Mouse (Mus musculus) left cerebral cortex, postnatal 25 days (tissue): ENCODE data around the gene Wdr1. TPM values are rescaled to one million over a fixed set of nuclear protein-coding genes. Genes with fewer than 3 reads are reported as not detected.
A peak's percentile ranks its signal among the peaks of the same experiment; 100 is the strongest.
"Not testable (repeated sequence)": the region's sequence is repeated elsewhere in the genome, so short reads cannot be mapped to it uniquely, and the experiment has no call there.

ENCODE experiments used
- DNase-seq, 2 experiments: peaks; one replicate each; pipeline ENCODE4 v3.0.0; 2022; ENCODE audit warnings: low spot score in 2 of 2, mixed read lengths in 1 of 2
- intact Hi-C: fragments of 180-260 bp; cut with DNase I; formaldehyde crosslinking; loops from one replicate; pipeline ENCODE4 v1.15.1; 2025
- total RNA-seq, 2 experiments: library from RNA; stranded (reverse); gene quantifications; 2 replicates each; pipeline ENCODE4 v1.2.3; 2021

Wdr1 gene
- 100 to 1,000 TPM; 155 TPM for total RNA-seq

DNA sequence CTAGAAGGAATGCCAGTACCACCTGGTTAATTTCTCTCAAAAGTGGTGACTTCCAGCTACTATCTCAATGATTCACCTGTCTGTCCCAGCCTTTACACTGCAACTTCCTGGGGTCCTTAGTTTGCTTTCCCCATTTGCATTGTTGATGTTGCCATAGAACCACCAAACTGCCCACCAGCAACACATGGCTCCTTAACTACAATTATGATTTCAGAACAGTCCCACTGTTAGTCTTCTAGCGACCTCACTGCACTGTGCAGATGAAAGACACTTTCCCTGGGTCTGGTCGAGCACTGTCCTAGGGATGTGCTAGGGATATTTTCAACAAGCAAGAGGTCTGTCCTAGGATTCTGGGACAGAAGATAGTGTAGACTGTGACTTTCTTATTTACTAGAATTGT lies at the start of gene Wdr1:
Wdr1 (minus strand) TSS at position 101 of the 400 bp plus-strand sequence.
- intact Hi-C loops, result no loop called here

DNA sequence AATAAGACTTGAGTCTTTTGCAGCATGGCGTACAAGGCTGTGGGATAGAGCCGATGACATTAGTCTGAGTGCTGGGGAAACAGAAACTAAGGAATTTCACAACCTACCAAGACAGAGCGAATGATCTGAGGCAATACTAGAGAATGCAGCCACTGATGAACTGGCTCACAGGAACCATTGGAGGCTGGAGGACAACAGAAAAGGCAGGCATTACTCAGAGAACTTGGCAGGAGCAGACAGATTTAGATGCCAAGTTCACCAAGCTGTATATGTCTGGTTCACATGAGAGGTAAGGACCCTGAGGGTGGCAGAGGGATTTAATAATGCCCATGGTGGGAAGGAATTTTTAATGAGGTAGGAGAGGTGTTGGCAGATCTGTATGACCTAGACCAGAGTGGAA lies 48.1 kb upstream of the Wdr1 start:
- intact Hi-C loops, result no loop called here
- DNase-seq, result no peak

More for the DNA sequence above, at the start of gene Wdr1:
- no peak for DNase-seq

DNA sequence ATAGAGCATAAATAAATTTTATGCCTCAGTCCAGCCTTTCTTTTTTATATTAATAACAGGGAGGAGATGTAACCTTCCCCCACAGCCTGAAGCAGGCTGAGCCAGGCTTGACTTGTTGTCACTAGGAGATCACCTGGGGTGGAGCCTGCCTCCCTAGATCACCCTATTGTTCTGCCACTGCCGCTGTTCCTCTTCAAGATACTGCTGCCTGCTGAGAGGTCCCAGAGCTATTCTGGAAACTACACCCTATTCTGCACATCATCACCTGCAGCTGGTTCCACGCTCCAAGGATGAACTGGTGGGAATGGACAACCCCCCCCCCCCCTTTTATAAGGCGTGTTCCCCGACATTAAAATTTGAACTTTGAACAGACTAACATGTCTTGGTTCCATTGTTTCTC lies 45.2 kb upstream of the Wdr1 start:
- intact Hi-C loops, DNase-seq: not testable (repeated sequence)

DNA sequence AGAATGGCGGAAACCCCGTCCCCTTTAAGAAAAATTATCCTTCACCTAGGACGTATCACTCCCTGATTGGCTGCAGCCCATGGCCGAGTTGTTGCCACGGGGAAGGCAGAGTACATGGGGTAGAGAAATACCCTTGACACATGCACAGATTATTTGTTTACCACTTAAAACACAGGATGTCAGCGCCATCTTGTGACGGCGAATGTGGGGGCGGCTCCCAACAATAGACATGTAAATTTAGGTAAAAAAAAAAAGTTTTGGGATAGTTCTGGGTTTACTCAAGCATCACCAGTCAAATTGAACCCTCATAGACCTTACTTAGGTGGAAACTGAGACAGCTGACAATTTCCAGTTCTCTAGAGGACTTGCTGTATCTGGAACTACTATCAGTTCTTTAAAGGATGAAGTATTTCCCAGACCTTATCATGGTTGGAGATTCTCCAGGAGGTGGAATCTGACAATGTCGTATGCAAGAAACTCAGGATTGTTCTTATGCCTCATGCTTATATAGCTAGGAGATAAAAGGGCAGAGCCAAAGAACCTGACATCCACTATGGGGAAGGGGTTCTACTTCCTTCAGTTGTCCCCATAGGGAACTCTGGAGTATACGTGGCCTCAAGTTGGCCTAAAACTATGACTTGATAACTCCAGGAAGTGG lies 35.8 kb upstream of the Wdr1 start:
- intact Hi-C loops, result no loop called here
- DNase-seq, result no peak

DNA sequence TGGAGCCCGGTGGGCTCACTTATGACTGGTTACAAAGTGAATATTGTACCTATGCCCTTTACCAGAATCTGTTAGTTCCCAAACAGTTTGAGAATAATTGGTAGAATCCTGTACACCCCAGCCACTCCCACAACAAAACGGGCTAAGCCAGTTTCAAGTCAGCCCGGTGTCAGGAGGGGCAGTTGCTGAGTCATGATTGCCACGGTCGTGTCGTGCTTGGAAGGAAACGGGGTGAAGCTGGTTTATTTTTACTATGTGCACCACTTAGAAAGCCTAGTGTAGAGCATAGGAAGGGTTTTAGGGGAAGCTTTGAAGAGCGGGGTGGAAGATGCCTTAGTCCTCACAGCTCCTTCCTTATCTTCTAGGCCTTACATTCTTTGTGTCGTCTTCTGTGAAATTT lies 25.9 kb upstream of the Wdr1 start:
- no peak for DNase-seq
- intact Hi-C loops, result no loop called here

DNA sequence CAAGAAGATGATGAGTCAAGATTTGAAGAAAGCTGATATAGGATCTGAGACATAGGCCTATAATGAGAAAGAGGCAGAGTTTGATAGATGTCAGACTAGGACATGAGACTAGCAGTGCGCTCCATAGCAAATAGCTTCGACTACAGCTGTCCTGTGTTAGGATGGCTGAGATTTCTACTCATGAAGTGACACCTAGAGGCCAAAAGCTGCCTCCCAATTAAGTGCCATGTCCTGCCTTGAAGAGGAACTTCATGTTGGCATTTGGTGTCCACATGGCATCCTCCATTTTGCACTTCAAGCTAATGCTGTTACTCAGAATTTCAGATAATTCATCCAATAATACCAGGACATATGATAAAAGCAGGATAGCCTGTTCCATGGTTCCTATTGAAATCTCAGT lies 22.4 kb upstream of the Wdr1 start:
- no peak for DNase-seq
- intact Hi-C loops, result no loop called here

DNA sequence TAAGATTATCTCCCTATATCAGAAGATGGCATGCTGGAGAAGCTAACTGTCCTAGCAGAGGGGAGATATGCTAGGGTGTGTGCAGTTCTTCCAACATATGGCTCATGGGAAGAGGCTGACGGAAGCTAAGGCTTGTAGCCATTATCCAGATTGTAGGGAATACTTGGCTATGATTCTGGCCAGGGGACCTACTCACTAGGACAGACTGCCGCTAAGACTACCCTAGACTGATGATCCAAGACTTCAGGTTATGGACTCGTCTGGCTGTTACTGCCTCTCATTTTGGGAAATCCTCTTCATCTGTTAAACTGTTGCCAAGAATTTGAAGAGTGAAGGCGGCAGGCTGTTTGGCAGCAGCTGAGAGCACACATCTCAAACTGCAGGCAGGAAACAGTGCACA lies 20.0 kb upstream of the Wdr1 start:
- peak; percentile 26 to 75 for DNase-seq
- intact Hi-C loops, result no loop called here

DNA sequence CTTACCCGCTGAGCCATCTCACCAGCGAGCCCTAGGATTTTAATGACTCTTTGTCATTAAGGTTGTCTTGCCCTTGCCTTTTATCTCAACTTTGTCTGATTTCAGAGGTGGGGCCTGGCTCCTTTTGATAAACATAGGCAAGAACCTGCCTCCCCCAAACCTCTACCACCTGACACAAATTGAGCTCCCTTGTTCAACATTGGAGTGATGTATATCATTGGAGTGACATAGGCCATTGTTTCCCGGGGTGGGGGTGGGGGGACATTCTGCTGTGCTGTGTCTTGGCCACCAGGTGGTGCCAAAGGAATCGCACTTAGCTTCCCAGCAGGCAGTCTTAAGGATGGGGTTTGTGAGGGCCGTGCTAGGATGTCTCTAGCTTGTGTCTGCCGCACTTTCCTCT lies 17.7 kb upstream of the Wdr1 start:
- peak in 1 of 2 experiments; percentile 36 for DNase-seq
- intact Hi-C loops, result loop anchor here (1.0 kb wide), 2 partner anchors 41 to 52 kb away; no protein-coding TSS in a partner anchor

DNA sequence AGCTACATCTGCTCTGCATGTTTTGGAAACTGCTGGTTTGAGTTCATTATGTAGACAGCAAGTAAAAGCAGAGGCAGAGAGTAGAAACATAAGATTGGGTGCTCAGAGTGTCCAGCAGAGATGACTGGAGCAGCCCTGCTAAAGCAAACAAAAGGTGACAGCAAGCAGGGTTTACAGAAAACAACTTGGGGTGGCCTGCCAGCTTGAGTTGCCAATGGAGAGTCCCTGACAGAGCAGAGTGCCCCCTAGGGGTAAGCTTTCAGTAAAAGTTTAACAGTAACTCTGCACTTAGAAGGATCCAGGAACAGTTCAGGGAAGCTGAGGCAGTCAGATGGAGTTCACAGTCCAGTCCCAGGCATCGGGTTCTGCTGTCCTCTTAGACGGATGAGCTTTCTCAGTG lies 7.9 kb upstream of the Wdr1 start:
- DNase-seq, result no peak
- intact Hi-C loops, result no loop called here

DNA sequence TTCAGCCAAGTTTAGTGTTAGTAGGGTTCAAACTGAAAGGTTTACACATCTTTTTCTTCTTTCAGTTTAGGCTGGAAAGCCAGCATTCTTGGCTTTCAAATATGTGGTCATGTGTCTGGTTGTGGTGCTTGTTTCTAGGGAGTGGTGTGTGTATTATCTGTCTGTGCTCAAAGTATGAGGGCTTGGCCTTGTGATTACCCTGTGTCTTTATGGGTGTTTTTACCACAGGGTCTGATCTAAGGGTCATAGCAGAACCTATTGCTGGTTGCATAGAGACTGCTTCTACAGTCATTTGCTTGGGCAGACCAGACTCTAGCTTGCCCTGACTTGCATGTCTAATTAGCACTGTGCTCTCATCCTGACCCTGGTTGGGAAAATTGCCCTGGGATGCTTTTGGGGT lies 5.6 kb upstream of the Wdr1 start:
- DNase-seq, result no peak
- intact Hi-C loops, result no loop called here

DNA sequence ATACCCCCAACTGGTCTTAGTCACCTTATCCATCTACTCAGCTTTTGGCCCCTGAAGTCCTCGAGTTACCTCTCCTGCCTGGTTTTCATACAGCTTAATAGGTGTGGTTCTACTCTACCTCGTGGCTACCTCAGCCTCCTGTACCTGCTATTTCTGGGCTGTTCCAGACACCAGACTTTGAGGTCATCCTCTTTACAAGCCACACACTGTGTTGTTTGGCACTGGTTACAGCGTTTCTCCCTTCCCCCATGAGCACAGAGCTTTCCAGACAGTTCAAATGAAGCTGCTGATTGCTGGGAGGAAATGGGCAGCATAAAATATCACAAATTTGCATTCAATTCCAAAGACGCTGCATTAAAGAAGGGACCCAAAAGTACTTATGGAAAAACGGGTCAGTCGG lies 1.8 kb upstream of the Wdr1 start:
- no peak for DNase-seq
- intact Hi-C loops, result no loop called here

DNA sequence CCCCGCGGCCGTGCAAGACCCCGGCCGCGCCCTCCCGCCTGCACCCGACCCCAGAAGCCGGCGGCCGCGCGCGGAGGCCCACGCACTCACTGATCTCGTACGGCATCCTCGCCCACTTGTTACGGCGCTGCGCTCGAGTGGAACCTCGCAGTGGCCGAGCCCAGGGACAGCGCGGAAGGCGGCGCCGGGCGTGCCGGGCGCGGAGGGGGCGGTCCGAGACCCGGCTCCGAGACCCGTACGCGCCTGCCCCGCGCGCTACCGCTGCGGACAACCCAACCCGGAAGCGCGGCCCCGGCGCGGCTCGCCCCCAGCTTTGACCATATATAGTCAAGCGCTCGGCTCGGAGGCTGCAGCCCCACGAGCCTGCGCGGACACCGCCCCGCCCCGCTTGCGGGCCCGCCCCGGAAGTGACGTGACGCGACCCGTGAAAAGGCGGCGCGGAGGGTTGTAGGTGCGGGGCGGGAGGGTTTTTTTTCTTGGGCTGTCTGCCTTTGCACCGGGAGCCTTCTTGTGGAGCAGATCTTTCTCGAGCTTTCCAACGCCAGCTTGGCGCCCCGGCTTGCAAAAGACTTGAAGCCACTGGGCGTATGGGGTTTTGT lies 1.5 kb downstream of the Wdr1 start:
- intact Hi-C loops, result no loop called here
- DNase-seq, result peak; percentile 98

DNA sequence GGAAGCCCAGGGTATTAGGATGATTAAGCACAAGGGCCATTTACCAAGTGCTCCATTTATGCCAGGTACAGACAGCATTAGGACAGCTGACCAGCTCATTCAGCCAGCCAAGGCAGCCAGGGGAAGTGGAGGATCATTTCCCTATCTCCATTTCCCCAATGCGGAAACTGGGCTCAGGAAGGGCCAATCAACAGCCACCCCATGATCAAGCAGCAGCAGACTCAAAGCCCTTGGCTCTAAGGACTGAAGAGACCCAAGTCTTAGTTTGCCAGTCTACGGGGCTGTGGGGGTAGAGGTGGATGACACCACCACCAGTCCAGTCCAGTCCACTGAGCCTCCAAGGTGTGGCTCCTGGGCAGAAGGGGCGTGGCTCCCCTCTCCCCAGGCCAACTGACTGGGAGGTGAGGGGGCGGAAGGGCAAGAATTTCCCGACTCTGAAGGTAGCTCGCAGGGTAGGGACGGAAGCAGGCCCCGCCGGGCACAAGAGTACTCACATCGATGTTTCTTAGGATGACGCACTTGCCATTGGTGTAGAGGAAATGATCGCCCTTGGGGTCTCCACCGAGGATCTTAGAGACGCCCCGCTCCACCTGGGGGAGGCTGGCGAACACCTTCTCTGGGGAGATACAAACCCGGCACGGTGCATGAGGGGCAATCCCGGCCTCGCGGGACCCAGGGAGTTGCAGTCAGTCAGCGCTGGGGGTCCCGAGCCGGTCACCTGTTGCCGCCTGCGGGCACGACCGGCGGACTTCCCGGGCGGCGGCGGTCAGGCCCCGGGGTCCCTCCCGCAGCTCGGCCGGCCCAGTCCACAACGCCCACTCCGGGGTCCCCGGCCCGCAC lies 2.2 kb downstream of the Wdr1 start:
- DNase-seq, result peak in 1 of 2 experiments; percentile 19
- intact Hi-C loops, result no loop called here

DNA sequence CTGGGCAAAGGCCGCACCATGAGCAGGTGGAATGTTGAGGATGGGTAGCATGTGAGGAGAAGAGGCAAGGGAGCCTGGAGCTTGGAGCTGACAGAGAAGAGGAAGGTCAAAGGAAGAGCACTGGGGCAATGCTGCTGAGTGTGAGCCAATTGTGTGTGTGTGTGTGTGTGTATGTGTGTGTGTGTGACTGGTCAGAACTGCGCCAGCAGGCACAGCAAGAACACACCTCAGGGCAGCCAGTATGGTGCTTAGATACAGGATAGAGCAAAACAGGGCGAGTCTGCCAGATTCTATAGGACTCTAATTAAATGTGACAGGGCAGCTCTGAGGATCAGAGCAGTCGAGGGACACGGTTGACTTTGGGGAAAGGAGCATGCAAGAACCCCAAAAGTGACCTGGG lies 4.2 kb downstream of the Wdr1 start:
- intact Hi-C loops, result no loop called here

DNA sequence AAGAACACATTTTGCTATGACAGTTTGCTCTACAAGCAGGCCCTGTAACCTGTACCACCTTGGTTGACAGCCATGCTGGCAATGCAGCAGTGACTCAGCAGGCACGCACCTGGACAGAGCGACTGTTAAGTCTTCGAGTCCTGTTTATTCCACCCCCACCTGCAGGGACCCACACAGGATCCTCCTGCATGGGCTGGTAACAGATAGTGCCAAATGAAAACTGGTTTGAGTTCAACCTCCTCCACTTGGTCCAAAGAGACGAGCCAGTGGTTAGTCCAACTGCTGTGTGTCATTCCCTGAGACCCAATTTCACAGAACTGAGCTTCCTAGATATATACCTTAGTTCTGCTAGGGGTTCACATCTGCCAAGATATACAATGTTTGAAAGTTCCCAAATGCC lies 5.2 kb downstream of the Wdr1 start:
- intact Hi-C loops, result no loop called here
- peak in 1 of 2 experiments; percentile 68 for DNase-seq

More for the DNA sequence above, 4.2 kb downstream of the Wdr1 start:
- no peak for DNase-seq

DNA sequence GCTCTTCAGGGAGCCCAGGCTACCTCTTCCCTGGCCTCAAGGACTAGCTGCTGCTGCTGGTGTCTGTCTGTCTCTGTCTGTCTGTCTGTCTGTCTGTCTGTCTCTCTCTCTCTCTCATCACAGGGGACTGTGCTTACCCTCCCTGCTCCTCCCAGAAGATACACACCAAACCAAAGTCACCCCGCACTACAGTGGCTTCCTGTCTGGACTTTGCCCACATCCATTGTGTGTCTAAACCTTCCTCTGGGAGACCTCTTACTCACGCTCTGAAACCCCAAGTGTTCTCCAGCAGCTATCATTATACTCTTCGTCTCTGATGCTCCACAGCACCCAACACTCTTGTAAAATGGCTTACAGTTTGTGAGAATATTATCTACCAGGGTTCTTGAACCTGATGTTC lies 6.6 kb downstream of the Wdr1 start:
- intact Hi-C loops, result no loop called here
- no peak for DNase-seq

DNA sequence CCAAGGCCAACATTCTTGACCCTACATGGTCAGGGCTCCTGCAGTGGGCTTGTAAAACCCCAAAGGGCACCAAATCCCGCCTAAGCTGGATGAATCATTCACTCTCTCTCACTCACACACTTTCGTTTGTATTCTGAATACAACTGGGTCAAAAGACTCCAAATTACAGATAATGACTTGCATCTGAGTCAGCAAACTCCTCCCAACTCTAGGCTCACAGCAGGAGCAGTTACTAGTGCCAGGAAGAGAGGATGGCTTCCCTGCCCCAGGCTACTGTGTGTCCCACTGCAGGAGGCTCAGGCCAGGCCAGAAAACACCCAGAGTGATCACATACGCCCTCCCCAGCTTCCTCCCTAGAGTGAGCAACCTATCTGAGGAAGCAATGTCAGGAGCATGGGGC lies 9.1 kb downstream of the Wdr1 start:
- intact Hi-C loops, result no loop called here
- peak in 1 of 2 experiments; percentile 66 for DNase-seq

DNA sequence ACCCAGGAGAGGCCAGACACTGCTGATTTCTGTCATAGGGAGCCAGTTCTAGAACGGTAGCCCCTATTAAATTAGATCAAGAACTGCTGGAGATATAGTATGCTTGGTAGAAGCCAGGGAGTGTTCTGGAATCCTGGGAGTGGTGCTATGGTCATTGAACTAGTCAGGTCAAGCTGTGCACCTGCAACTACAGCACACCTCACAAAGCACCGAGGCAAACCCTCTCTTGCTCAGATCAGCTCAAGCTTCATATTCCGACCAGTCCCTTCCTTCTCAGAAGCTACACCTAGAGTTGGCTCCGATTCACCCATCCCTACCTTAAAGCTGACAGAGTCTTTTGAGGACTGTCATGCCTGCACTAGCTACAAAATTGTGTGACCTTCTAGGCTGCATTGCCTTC lies 9.5 kb downstream of the Wdr1 start:
- intact Hi-C loops, result no loop called here
- DNase-seq, result no peak

DNA sequence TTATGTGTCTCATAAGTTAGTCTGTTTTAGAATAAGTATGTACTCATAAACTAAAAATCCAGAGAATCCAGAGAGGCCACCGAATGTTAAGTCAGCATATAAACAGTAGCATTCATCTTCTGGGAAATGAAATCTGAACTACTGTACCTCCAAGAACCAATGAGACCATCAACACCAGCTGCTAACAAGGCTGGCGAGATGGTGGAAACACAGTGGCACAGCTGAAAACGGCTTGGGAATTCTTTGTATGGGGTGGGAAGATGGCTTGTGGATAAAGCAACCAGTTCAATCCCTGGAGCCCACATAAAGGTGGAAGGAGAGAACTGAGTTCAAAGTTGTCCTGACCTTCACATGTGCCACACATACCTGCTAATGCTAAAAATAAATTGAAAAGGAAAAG lies 10.4 kb downstream of the Wdr1 start:
- intact Hi-C loops, result no loop called here
- no peak for DNase-seq

DNA sequence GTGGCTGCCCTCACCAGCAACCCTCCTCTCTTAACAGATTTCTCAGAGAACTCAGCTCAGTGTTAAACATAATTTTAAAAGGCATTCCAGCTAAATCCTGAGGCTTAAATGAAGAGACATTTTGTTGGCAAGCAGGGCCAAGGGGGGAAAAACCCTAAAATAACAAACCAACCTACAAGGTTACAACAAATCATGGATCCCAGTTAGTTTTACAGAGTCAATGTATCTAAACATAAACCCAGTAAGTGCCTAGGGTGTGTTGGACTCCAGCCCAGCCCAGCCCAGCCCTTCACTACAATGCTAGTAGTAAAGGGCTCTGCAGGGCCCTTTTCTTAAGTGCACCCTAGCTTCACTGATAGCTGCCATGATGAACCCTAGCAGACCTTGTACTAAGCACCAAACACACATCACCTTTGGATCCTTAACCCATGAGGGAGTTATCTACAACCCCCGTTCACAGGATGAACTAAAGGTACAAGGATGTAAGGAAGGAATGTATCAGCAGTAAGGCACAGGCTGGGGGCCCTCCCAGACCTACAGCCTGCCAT lies 12.7 kb downstream of the Wdr1 start:
- DNase-seq, result no peak
- intact Hi-C loops, result no loop called here
